Mouse (Mus musculus): ENCODE measurements around the gene Adgre4.
"Not testable (repeated sequence)": the region's sequence is repeated elsewhere in the genome, so short reads cannot be mapped to it uniquely, and the experiment has no call there.

The Adgre4 gene

GRCm38 (mm10) chr17:55884912-55885311, 135.1 kb downstream of the Adgre4 start:
- peaks cover 5% of the 10 kb centered on the region for H3K4me1 ChIP-seq (replicated peaks; ENCODE audit: low read depth, low read length)
- TF ChIP-seq CTCF (conservative IDR thresholded peaks at IDR 0.05; ENCODE audit: low read length) (no peak; the same call in 1 of the 2 replicates), POU5F1 (IDR thresholded peaks at IDR 0.05; ENCODE audit: borderline replicate concordance, low read length) (no peak), NANOG (IDR thresholded peaks at IDR 0.05; ENCODE audit: borderline replicate concordance, low read length) (no peak)
- H3K4me3 ChIP-seq (replicated peaks; ENCODE audit: low read length) = no peak overlapping the region
- H3K27me3 ChIP-seq (ENCODE audit: insufficient read depth, low read length) = peaks cover 6% of the 10 kb centered on the region
- H3K36me3 ChIP-seq (ENCODE audit: insufficient read depth, low read length) = no peaks in the 10 kb centered on the region
- no peaks in the 10 kb centered on the region for H3K9me3 ChIP-seq (ENCODE audit: low read length)

DNA sequence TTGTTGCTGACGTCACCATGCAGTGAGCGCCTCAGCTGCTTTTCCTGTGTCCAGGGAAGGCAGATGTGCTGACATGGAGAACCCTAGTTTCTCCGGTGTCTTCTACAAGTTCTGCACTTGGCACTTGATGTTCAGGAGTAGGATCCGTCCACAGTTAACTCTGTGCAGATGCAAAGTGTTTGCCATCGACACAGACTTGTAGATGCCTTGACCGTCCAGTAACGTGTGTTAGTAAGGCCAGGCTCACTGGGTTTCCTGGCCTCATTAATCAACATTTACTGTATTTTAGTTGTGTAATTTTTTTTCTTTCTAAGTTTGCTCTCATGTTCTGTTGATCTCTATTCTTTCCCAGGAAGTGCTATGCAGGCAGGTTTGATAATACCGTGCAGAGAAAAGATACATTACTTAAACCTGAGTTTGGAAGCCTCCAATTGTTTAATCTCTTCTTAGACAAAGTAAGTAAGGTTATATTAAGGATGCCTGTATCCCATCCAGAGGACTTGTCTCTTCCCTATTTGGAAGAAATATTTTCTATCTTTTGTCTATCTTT, 142.7 kb downstream of the Adgre4 start:
- Histone ChIP-seq H3K4me3 (replicated peaks; ENCODE audit: low read length) (peak overlapping the region; percentile 82), H3K4me1 (replicated peaks; ENCODE audit: low read depth, low read length) (peaks cover 17% of the 10 kb centered on the region)
- not testable (repeated sequence) for H3K36me3 ChIP-seq (ENCODE audit: insufficient read depth, low read length); H3K9me3 ChIP-seq (ENCODE audit: low read length); H3K27me3 ChIP-seq (ENCODE audit: insufficient read depth, low read length)

- Histone ChIP-seq H3K4me1 (replicated peaks; ENCODE audit: low read depth, low read length) (no peaks in the 10 kb centered on the region), H3K9me3 (ENCODE audit: low read length) (peaks cover 8% of the 10 kb centered on the region), H3K4me3 (replicated peaks; ENCODE audit: low read length) (no peak overlapping the region), H3K36me3 (ENCODE audit: insufficient read depth, low read length) (peaks cover 3% of the 10 kb centered on the region; the same call in 1 of the 2 replicates), H3K27me3 (ENCODE audit: insufficient read depth, low read length) (no peaks in the 10 kb centered on the region)
- no peak for TF ChIP-seq CTCF (conservative IDR thresholded peaks at IDR 0.05; ENCODE audit: low read length)
- TF ChIP-seq NANOG (IDR thresholded peaks at IDR 0.05; ENCODE audit: borderline replicate concordance, low read length) = no peak
- TF ChIP-seq POU5F1 (IDR thresholded peaks at IDR 0.05; ENCODE audit: borderline replicate concordance, low read length) = no peak
These were observed 153.3 kb downstream of the Adgre4 start for GRCm38 (mm10) chr17:55903087-55903486.
